Mouse (Mus musculus) heart, postnatal 0 days (tissue): ENCODE measurements at regions not wholly inside any gene's neighbourhood (a gene's known extent, or its start where the extent isn't known, plus 50 kb on each side); places are given as distances from the start of the nearest gene placed in this dataset.

Experiments
- CTCF ChIP-seq: IDR thresholded peaks from 2 replicates; pipeline ENCODE4 v1.5.1; 2016; ENCODE audit warnings: antibody characterized with exemption, control low read depth, low read depth
- EP300 ChIP-seq: IDR thresholded peaks from 2 replicates; pipeline ENCODE4 v1.6.1; 2016; ENCODE audit warnings: antibody characterized with exemption, low read depth

DNA sequence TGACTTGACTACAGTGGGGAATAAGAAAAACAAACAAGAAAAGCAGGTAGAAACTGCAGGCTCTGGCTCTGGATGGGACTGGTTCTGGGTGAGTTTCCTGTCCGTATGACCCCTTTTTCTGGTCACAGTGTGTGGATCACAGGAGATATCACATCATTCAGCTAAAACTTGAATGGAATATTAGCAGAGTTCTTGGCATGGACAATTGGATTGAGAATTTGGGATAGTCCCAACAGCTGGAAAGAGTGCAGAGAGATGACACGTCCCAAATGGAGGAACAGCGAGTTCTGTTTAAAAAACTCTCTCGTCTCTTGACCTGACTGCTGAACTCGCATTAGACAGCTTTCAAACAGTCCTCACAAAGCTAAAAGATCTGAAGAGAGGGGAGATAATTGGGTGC lies 412.5 kb upstream of the Pmfbp1 start:
- TF ChIP-seq EP300, result no peak
- TF ChIP-seq CTCF, result no peak
